Mouse (Mus musculus): ENCODE results near the gene Wtip. TPM values are rescaled to one million over a fixed set of nuclear protein-coding genes. Genes with fewer than 3 reads are reported as not detected.

Gene Wtip
- polyA plus RNA-seq (2017; shearing (Covaris generic)) = not detected

DNA sequence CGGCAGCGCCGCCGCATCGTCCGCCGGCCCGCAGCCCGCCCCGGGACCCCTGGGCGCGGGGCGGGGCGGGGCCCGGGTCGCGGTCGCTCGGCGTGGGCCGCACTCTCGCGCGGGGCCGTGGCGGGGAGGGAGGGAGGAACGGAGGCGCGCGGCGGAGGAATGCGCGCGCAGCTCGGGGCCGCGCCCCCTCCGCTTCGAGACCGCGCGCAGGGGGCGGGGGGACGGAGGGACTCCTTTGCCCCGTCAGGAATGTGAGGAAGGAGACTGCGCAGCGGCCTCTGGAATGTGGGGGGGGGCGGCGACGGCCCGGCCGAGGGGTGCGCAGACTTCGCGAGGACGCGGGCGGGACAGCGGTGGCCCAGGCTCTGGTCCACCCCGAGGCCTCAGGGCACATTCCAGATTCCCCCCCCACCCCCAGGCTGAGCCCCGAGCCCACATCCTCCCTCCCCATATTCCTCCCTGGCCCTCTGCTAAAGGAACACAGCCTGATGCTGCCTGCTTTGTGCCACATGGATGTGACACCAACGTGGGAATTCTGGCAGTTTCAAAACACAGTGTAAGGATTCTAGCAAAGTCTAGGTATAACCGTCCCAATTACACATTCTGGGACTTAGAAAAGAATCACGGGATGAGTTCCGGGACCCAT, at the start of gene Wtip:
TSS of gene Wtip (minus strand) at position 152 of the 646 bp plus-strand sequence.

DNA sequence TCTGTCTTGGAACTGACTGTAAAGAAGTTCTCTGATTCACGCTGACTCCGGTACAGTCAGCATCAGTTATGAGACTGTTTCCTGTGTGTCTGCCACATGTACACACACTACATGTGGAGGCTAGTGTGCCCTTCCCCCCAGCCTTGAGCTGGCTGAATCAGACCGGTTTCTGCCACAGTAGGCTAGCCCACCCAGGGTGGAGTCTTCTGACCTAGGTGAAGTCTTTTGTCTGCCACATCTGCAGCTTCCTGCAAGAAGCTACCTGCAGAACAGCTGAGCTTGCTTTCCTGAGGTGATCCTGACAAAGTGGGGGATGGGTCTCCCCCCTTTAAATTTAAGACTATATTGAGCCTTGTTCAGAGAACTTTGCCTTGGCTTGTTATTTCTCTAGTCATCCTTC, 36.4 kb upstream of the Wtip start, which contains the start of gene Uba2:
TSS of gene Uba2 (minus strand) at position 146 of the 400 bp plus-strand sequence.

DNA sequence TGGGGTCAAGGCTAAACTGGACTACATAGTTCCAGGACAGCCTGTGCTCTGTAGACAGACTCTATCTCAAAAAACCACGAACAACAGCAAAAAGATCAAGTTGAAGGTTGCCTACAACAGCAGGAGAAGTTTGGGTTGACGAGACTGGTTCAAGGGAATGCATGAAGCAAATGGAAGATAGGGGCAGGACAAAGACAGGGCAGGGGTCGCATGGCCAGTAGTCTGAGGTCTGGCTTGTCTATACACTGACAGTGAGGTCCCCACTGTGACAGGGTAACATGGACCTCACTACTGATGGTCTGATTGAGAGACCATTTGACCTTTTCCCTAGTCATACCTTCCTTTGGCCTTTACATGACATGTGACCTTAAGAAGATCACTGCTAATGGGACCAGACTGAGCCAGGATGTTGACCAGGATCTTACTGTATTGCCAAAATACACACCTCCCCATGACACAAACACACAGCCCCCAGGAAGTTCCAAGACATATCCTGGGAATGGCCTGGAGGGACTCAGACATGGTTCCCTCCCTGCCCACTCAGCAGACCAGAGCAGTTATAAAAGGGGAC, 38.1 kb downstream of the Wtip start, which contains the start of gene Scgb1b30:
TSS of gene Scgb1b30 (plus strand) at position 521 of the 571 bp plus-strand sequence.

Other genes with a start within 250 kb of the Wtip start
- not detected for gene Scgb2b26, start 188.2 kb downstream of the Wtip start, polyA plus RNA-seq (2017; shearing (Covaris generic))
- gene Scgb2b27, start 119.3 kb downstream of the Wtip start, polyA plus RNA-seq (2017; shearing (Covaris generic)) = not detected
- not detected for gene Scgb1b27, start 111.8 kb downstream of the Wtip start, polyA plus RNA-seq (2017; shearing (Covaris generic))
- not detected for gene Scgb1b30, start 37.8 kb downstream of the Wtip start, polyA plus RNA-seq (2017; shearing (Covaris generic))
- gene Uba2, start 36.3 kb upstream of the Wtip start, polyA plus RNA-seq (2017; shearing (Covaris generic)) = 154 TPM
- gene Pdcd2l, start 63.4 kb upstream of the Wtip start, polyA plus RNA-seq (2017; shearing (Covaris generic)) = 47.5 TPM
- 380 TPM for gene Gpi1, start 97.1 kb upstream of the Wtip start, polyA plus RNA-seq (2017; shearing (Covaris generic))
- not detected for gene Gm6096, start 117.8 kb upstream of the Wtip start, polyA plus RNA-seq (2017; shearing (Covaris generic))
- gene 4931406P16Rik, start 180.3 kb upstream of the Wtip start, polyA plus RNA-seq (2017; shearing (Covaris generic)) = 36.6 TPM